Mouse (Mus musculus) olfactory bulb, adult 2 months (tissue): ENCODE measurements around the gene Tcf7l1.

ENCODE experiments used
- CTCF ChIP-seq: fragments of 200-500 bp; IDR thresholded peaks from 2 replicates; pipeline ENCODE4 v1.5.1; 2012; ENCODE audit warnings: low read depth, mild to moderate bottlenecking, low read length, moderate library complexity; ENCODE audit not compliant: insufficient read depth
- POLR2A ChIP-seq: fragments of 200-500 bp; IDR thresholded peaks from 2 replicates; pipeline ENCODE4 v1.6.1; 2012; ENCODE audit warnings: mild to moderate bottlenecking, low read depth, low read length, moderate library complexity; ENCODE audit not compliant: insufficient read depth

GRCm38 (mm10) chr6:72653419-72653818, 135.6 kb downstream of the Tcf7l1 start:
- TF ChIP-seq CTCF (no peak), POLR2A (no peak)
